Mouse (Mus musculus): Measurements from ENCODE around the gene Nt5c2. TPM values are rescaled to one million over a fixed set of nuclear protein-coding genes. Genes with fewer than 3 reads are reported as not detected.

Gene Nt5c2
- polyA plus RNA-seq, 1 experiment: 76.9 TPM

- no peak overlapping the region for H3K27ac ChIP-seq (ENCODE audit: insufficient read depth, low read length)
- no peaks in the 10 kb centered on the region for H3K36me3 ChIP-seq (ENCODE audit: control insufficient read depth, insufficient read depth, low read length, poor library complexity, severe bottlenecking)
- peak overlapping the region; percentile 63 for H3K9ac ChIP-seq (ENCODE audit: low read depth, poor library complexity, severe bottlenecking)
- H3K4me1 ChIP-seq (ENCODE audit: control insufficient read depth, insufficient read depth, low read length): peaks cover 1% of the 10 kb centered on the region
- TF ChIP-seq EP300 (IDR thresholded peaks at IDR 0.05; ENCODE audit: insufficient read depth, low read depth, low read length) (no peak), POLR2A (IDR thresholded peaks at IDR 0.05; ENCODE audit: insufficient read depth, low read length) (no peak), CTCF (IDR thresholded peaks at IDR 0.05; ENCODE audit: low read depth, low read length) (no peak)
- no peaks in the 10 kb centered on the region for H3K27me3 ChIP-seq (ENCODE audit: control insufficient read depth, insufficient read depth, low read length, poor library complexity, severe bottlenecking)
- H3K9me3 ChIP-seq (replicated peaks; ENCODE audit: control insufficient read depth, insufficient read depth, low read length, poor library complexity, severe bottlenecking): no peaks in the 10 kb centered on the region
- peak overlapping the region; percentile 84 for H3K4me3 ChIP-seq (ENCODE audit: low read depth, low read length)
These were observed 1.0 kb upstream of the Nt5c2 start for GRCm38 (mm10) chr19:47015965-47016364.

GRCm38 (mm10) chr19:47015396-47015795, 443 bp upstream of the Nt5c2 start:
- Histone ChIP-seq H3K9me3 (replicated peaks; ENCODE audit: control insufficient read depth, insufficient read depth, low read length, poor library complexity, severe bottlenecking) (no peaks in the 10 kb centered on the region), H3K27ac (ENCODE audit: insufficient read depth, low read length) (no peak overlapping the region), H3K9ac (ENCODE audit: low read depth, poor library complexity, severe bottlenecking) (peak overlapping the region; percentile 63), H3K4me3 (ENCODE audit: low read depth, low read length) (peak overlapping the region; percentile 84), H3K4me1 (ENCODE audit: control insufficient read depth, insufficient read depth, low read length) (peaks cover 1% of the 10 kb centered on the region), H3K36me3 (ENCODE audit: control insufficient read depth, insufficient read depth, low read length, poor library complexity, severe bottlenecking) (no peaks in the 10 kb centered on the region), H3K27me3 (ENCODE audit: control insufficient read depth, insufficient read depth, low read length, poor library complexity, severe bottlenecking) (no peaks in the 10 kb centered on the region)
- TF ChIP-seq EP300 (IDR thresholded peaks at IDR 0.05; ENCODE audit: insufficient read depth, low read depth, low read length): no peak
- TF ChIP-seq CTCF (IDR thresholded peaks at IDR 0.05; ENCODE audit: low read depth, low read length): no peak
- no peak for TF ChIP-seq POLR2A (IDR thresholded peaks at IDR 0.05; ENCODE audit: insufficient read depth, low read length)

GRCm38 (mm10) chr19:47014159-47014446, 850 bp downstream of the Nt5c2 start:
- Histone ChIP-seq H3K9ac (ENCODE audit: low read depth, poor library complexity, severe bottlenecking) (peak overlapping the region; percentile 63), H3K27me3 (ENCODE audit: control insufficient read depth, insufficient read depth, low read length, poor library complexity, severe bottlenecking) (no peaks in the 10 kb centered on the region), H3K27ac (ENCODE audit: insufficient read depth, low read length) (no peak overlapping the region), H3K9me3 (replicated peaks; ENCODE audit: control insufficient read depth, insufficient read depth, low read length, poor library complexity, severe bottlenecking) (no peaks in the 10 kb centered on the region), H3K4me1 (ENCODE audit: control insufficient read depth, insufficient read depth, low read length) (peaks cover 1% of the 10 kb centered on the region), H3K4me3 (ENCODE audit: low read depth, low read length) (peak overlapping the region; percentile 84), H3K36me3 (ENCODE audit: control insufficient read depth, insufficient read depth, low read length, poor library complexity, severe bottlenecking) (no peaks in the 10 kb centered on the region)
- TF ChIP-seq EP300 (IDR thresholded peaks at IDR 0.05; ENCODE audit: insufficient read depth, low read depth, low read length) (no peak), CTCF (IDR thresholded peaks at IDR 0.05; ENCODE audit: low read depth, low read length) (no peak), POLR2A (IDR thresholded peaks at IDR 0.05; ENCODE audit: insufficient read depth, low read length) (no peak)

- Histone ChIP-seq H3K9ac (ENCODE audit: low read depth, poor library complexity, severe bottlenecking) (peak overlapping the region; percentile 63), H3K9me3 (replicated peaks; ENCODE audit: control insufficient read depth, insufficient read depth, low read length, poor library complexity, severe bottlenecking) (no peaks in the 10 kb centered on the region), H3K36me3 (ENCODE audit: control insufficient read depth, insufficient read depth, low read length, poor library complexity, severe bottlenecking) (no peaks in the 10 kb centered on the region), H3K4me1 (ENCODE audit: control insufficient read depth, insufficient read depth, low read length) (peaks cover 1% of the 10 kb centered on the region), H3K4me3 (ENCODE audit: low read depth, low read length) (peak overlapping the region; percentile 84), H3K27ac (ENCODE audit: insufficient read depth, low read length) (no peak overlapping the region), H3K27me3 (ENCODE audit: control insufficient read depth, insufficient read depth, low read length, poor library complexity, severe bottlenecking) (no peaks in the 10 kb centered on the region)
- TF ChIP-seq POLR2A (IDR thresholded peaks at IDR 0.05; ENCODE audit: insufficient read depth, low read length) (no peak), EP300 (IDR thresholded peaks at IDR 0.05; ENCODE audit: insufficient read depth, low read depth, low read length) (no peak), CTCF (IDR thresholded peaks at IDR 0.05; ENCODE audit: low read depth, low read length) (no peak)
These were observed 1.4 kb downstream of the Nt5c2 start for GRCm38 (mm10) chr19:47013340-47014158.

GRCm38 (mm10) chr19:47012521-47013130, 2.3 kb downstream of the Nt5c2 start:
- Histone ChIP-seq H3K9me3 (replicated peaks; ENCODE audit: control insufficient read depth, insufficient read depth, low read length, poor library complexity, severe bottlenecking) (no peaks in the 10 kb centered on the region), H3K4me3 (ENCODE audit: low read depth, low read length) (no peak overlapping the region), H3K27ac (ENCODE audit: insufficient read depth, low read length) (no peak overlapping the region), H3K27me3 (ENCODE audit: control insufficient read depth, insufficient read depth, low read length, poor library complexity, severe bottlenecking) (no peaks in the 10 kb centered on the region), H3K9ac (ENCODE audit: low read depth, poor library complexity, severe bottlenecking) (no peak overlapping the region), H3K36me3 (ENCODE audit: control insufficient read depth, insufficient read depth, low read length, poor library complexity, severe bottlenecking) (no peaks in the 10 kb centered on the region), H3K4me1 (ENCODE audit: control insufficient read depth, insufficient read depth, low read length) (peaks cover 1% of the 10 kb centered on the region)
- no peak for TF ChIP-seq POLR2A (IDR thresholded peaks at IDR 0.05; ENCODE audit: insufficient read depth, low read length)
- peak; percentile 88 for TF ChIP-seq CTCF (IDR thresholded peaks at IDR 0.05; ENCODE audit: low read depth, low read length)

- H3K36me3 ChIP-seq (ENCODE audit: control insufficient read depth, insufficient read depth, low read length, poor library complexity, severe bottlenecking): no peaks in the 10 kb centered on the region
- TF ChIP-seq POLR2A (IDR thresholded peaks at IDR 0.05; ENCODE audit: insufficient read depth, low read length) (no peak), EP300 (IDR thresholded peaks at IDR 0.05; ENCODE audit: insufficient read depth, low read depth, low read length) (no peak), CTCF (IDR thresholded peaks at IDR 0.05; ENCODE audit: low read depth, low read length) (no peak)
These were observed 5.0 kb downstream of the Nt5c2 start for GRCm38 (mm10) chr19:47009943-47010342.

More at GRCm38 (mm10) chr19:47009943-47010342, 5.0 kb downstream of the Nt5c2 start:
- H3K27me3 ChIP-seq (ENCODE audit: control insufficient read depth, insufficient read depth, low read length, poor library complexity, severe bottlenecking): no peaks in the 10 kb centered on the region
- no peaks in the 10 kb centered on the region for H3K9me3 ChIP-seq (replicated peaks; ENCODE audit: control insufficient read depth, insufficient read depth, low read length, poor library complexity, severe bottlenecking)
- no peak overlapping the region for H3K27ac ChIP-seq (ENCODE audit: insufficient read depth, low read length)
- peaks cover 1% of the 10 kb centered on the region for H3K4me1 ChIP-seq (ENCODE audit: control insufficient read depth, insufficient read depth, low read length)
- no peak overlapping the region for H3K9ac ChIP-seq (ENCODE audit: low read depth, poor library complexity, severe bottlenecking)
- H3K4me3 ChIP-seq (ENCODE audit: low read depth, low read length): no peak overlapping the region

All from ES-Bruce4 (cell line).